Mouse (Mus musculus): ENCODE data around the gene Plekhm3. TPM values are rescaled to one million over a fixed set of nuclear protein-coding genes. Genes with fewer than 3 reads are reported as not detected.

Gene Plekhm3
- polyA plus RNA-seq, 1 experiment from 2014 or later, result 13.7 TPM

- ATAC-seq (ENCODE audit: low read depth), result no peak
- H3K9me3 ChIP-seq, result no peaks in the 10 kb centered on the region
- H3K27ac ChIP-seq (replicated peaks), result no peak overlapping the region
- no peaks in the 10 kb centered on the region for H3K27me3 ChIP-seq
- no peaks in the 10 kb centered on the region for H3K4me1 ChIP-seq (replicated peaks)
- H3K36me3 ChIP-seq, result no peaks in the 10 kb centered on the region
- H3K9ac ChIP-seq, result no peak overlapping the region
- 17% methylated on average over 1 of the region's 1 CpGs for WGBS
- H3K4me2 ChIP-seq, result no peak overlapping the region
- no peak overlapping the region for H3K4me3 ChIP-seq
Measured at GRCm38 (mm10) chr1:64866140-64866539, 90.5 kb downstream of the Plekhm3 start.

- Histone ChIP-seq H3K9me3 (no peaks in the 10 kb centered on the region), H3K9ac (no peak overlapping the region), H3K4me3 (no peak overlapping the region), H3K36me3 (no peaks in the 10 kb centered on the region), H3K27ac (replicated peaks) (no peak overlapping the region), H3K4me2 (no peak overlapping the region), H3K4me1 (replicated peaks) (no peaks in the 10 kb centered on the region), H3K27me3 (no peaks in the 10 kb centered on the region)
- ATAC-seq (ENCODE audit: low read depth), result no peak
- WGBS, result 89% methylated on average over 11 of the region's 11 CpGs
Measured at GRCm38 (mm10) chr1:64860235-64860920, 96.2 kb downstream of the Plekhm3 start.

- Histone ChIP-seq H3K27me3 (no peaks in the 10 kb centered on the region), H3K4me1 (replicated peaks) (no peaks in the 10 kb centered on the region), H3K9ac (no peak overlapping the region), H3K4me3 (no peak overlapping the region), H3K9me3 (no peaks in the 10 kb centered on the region), H3K4me2 (no peak overlapping the region), H3K36me3 (no peaks in the 10 kb centered on the region), H3K27ac (replicated peaks) (no peak overlapping the region)
- ATAC-seq (ENCODE audit: low read depth), result no peak
- WGBS, result 88% methylated on average over 5 of the region's 5 CpGs
Measured at GRCm38 (mm10) chr1:64859826-64860225, 96.8 kb downstream of the Plekhm3 start.

GRCm38 (mm10) chr1:64854835-64855234 is 101.8 kb downstream of the Plekhm3 start:
- H3K27me3 ChIP-seq, result no peaks in the 10 kb centered on the region
- H3K36me3 ChIP-seq, result no peaks in the 10 kb centered on the region
- no peak overlapping the region for H3K9ac ChIP-seq
- H3K4me2 ChIP-seq, result no peak overlapping the region
- no peak for ATAC-seq (ENCODE audit: low read depth)
- H3K27ac ChIP-seq (replicated peaks), result no peak overlapping the region
- H3K4me3 ChIP-seq, result no peak overlapping the region
- no peaks in the 10 kb centered on the region for H3K9me3 ChIP-seq
- H3K4me1 ChIP-seq (replicated peaks), result peaks cover 23% of the 10 kb centered on the region
- 79% methylated on average over 5 of the region's 5 CpGs for WGBS

GRCm38 (mm10) chr1:64853738-64854730 is 102.6 kb downstream of the Plekhm3 start:
- Histone ChIP-seq H3K9ac (no peak overlapping the region), H3K4me3 (no peak overlapping the region), H3K27ac (replicated peaks) (no peak overlapping the region), H3K27me3 (no peaks in the 10 kb centered on the region), H3K4me1 (replicated peaks) (peaks cover 30% of the 10 kb centered on the region), H3K9me3 (no peaks in the 10 kb centered on the region), H3K4me2 (no peak overlapping the region), H3K36me3 (no peaks in the 10 kb centered on the region)
- 0 out of 2 replicates have a peak, but pooled peaks have one; percentile 19 for ATAC-seq (ENCODE audit: low read depth)
- WGBS, result 34% methylated on average over 5 of the region's 5 CpGs

GRCm38 (mm10) chr1:64853244-64853643 is 103.4 kb downstream of the Plekhm3 start:
- no peak for ATAC-seq (ENCODE audit: low read depth)
- no peaks in the 10 kb centered on the region for H3K36me3 ChIP-seq
- H3K27ac ChIP-seq (replicated peaks), result no peak overlapping the region
- no peak overlapping the region for H3K4me2 ChIP-seq
- no peak overlapping the region for H3K9ac ChIP-seq
- H3K4me3 ChIP-seq, result no peak overlapping the region
- H3K4me1 ChIP-seq (replicated peaks), result peaks cover 36% of the 10 kb centered on the region
- WGBS, result 78% methylated on average over 2 of the region's 2 CpGs
- H3K27me3 ChIP-seq, result no peaks in the 10 kb centered on the region
- no peaks in the 10 kb centered on the region for H3K9me3 ChIP-seq

GRCm38 (mm10) chr1:64852272-64852671 is 104.4 kb downstream of the Plekhm3 start:
- no peak overlapping the region for H3K9ac ChIP-seq
- H3K4me3 ChIP-seq, result no peak overlapping the region
- no peaks in the 10 kb centered on the region for H3K9me3 ChIP-seq
- 67% methylated on average over 2 of the region's 2 CpGs for WGBS
- H3K27ac ChIP-seq (replicated peaks), result no peak overlapping the region
- no peaks in the 10 kb centered on the region for H3K36me3 ChIP-seq
- no peaks in the 10 kb centered on the region for H3K27me3 ChIP-seq
- H3K4me1 ChIP-seq (replicated peaks), result peaks cover 46% of the 10 kb centered on the region
- H3K4me2 ChIP-seq, result no peak overlapping the region
- no peak; the same call in 1 of the 2 replicates for ATAC-seq (ENCODE audit: low read depth)

GRCm38 (mm10) chr1:64850345-64850744 is 106.3 kb downstream of the Plekhm3 start:
- no peaks in the 10 kb centered on the region for H3K36me3 ChIP-seq
- H3K9me3 ChIP-seq, result no peaks in the 10 kb centered on the region
- no peak for ATAC-seq (ENCODE audit: low read depth)
- H3K4me1 ChIP-seq (replicated peaks), result peaks cover 52% of the 10 kb centered on the region
- H3K4me3 ChIP-seq, result no peak overlapping the region
- no peak overlapping the region for H3K27ac ChIP-seq (replicated peaks)
- no peaks in the 10 kb centered on the region for H3K27me3 ChIP-seq
- no peak overlapping the region for H3K4me2 ChIP-seq
- H3K9ac ChIP-seq, result no peak overlapping the region
- 88% methylated on average over 2 of the region's 2 CpGs for WGBS

- Histone ChIP-seq H3K9ac (no peak overlapping the region), H3K4me3 (no peak overlapping the region), H3K9me3 (no peaks in the 10 kb centered on the region), H3K27me3 (no peaks in the 10 kb centered on the region), H3K36me3 (no peaks in the 10 kb centered on the region), H3K4me1 (replicated peaks) (peaks cover 49% of the 10 kb centered on the region), H3K4me2 (no peak overlapping the region), H3K27ac (replicated peaks) (no peak overlapping the region)
- WGBS, result 24% methylated on average over 1 of the region's 1 CpGs
- no peak for ATAC-seq (ENCODE audit: low read depth)
Measured at GRCm38 (mm10) chr1:64848996-64849395, 107.6 kb downstream of the Plekhm3 start.

- Histone ChIP-seq H3K4me2 (no peak overlapping the region), H3K27me3 (no peaks in the 10 kb centered on the region), H3K9ac (no peak overlapping the region), H3K36me3 (no peaks in the 10 kb centered on the region), H3K27ac (replicated peaks) (0 out of 2 replicates have a peak overlapping the region, but pooled peaks have one; percentile 3), H3K4me1 (replicated peaks) (peaks cover 40% of the 10 kb centered on the region), H3K9me3 (no peaks in the 10 kb centered on the region), H3K4me3 (no peak overlapping the region)
- WGBS, result 40% methylated on average over 7 of the region's 7 CpGs
- no peak for ATAC-seq (ENCODE audit: low read depth)
Measured at GRCm38 (mm10) chr1:64848081-64848480, 108.5 kb downstream of the Plekhm3 start.

GRCm38 (mm10) chr1:64847565-64847964 is 109.1 kb downstream of the Plekhm3 start:
- Histone ChIP-seq H3K27ac (replicated peaks) (0 out of 2 replicates have a peak overlapping the region, but pooled peaks have one; percentile 3), H3K9ac (no peak overlapping the region), H3K4me2 (no peak overlapping the region), H3K4me1 (replicated peaks) (peaks cover 39% of the 10 kb centered on the region), H3K4me3 (no peak overlapping the region), H3K36me3 (no peaks in the 10 kb centered on the region), H3K27me3 (no peaks in the 10 kb centered on the region), H3K9me3 (no peaks in the 10 kb centered on the region)
- ATAC-seq (ENCODE audit: low read depth), result no peak

GRCm38 (mm10) chr1:64844978-64845377 is 111.6 kb downstream of the Plekhm3 start:
- H3K9ac ChIP-seq, result no peak overlapping the region
- H3K36me3 ChIP-seq, result no peaks in the 10 kb centered on the region
- no peaks in the 10 kb centered on the region for H3K9me3 ChIP-seq
- no peaks in the 10 kb centered on the region for H3K27me3 ChIP-seq
- WGBS, result 57% methylated on average over 3 of the region's 3 CpGs
- H3K27ac ChIP-seq (replicated peaks), result no peak overlapping the region
- peaks cover 30% of the 10 kb centered on the region for H3K4me1 ChIP-seq (replicated peaks)
- no peak overlapping the region for H3K4me2 ChIP-seq
- no peak for ATAC-seq (ENCODE audit: low read depth)
- H3K4me3 ChIP-seq, result no peak overlapping the region

Measured in neural tube, embryonic 13.5 days (tissue).